Mouse (Mus musculus) liver, embryonic 16.5 days (tissue): ENCODE data around the gene Galnt9. TPM values are rescaled to one million over a fixed set of nuclear protein-coding genes. Genes with fewer than 3 reads are reported as not detected.

ENCODE experiments used
- ATAC-seq: fragments of 200-750 bp; cut with Nextera tagmentation; 2 replicates; pipeline ENCODE4 v1.8.0; 2017; ENCODE audit warnings: low read depth, mild to moderate bottlenecking, moderate number of reproducible peaks, moderate library complexity
- H3K27ac ChIP-seq: fragments of 300-500 bp; sonication (generic); 2 replicates; pipeline ENCODE4 v1.5.1; 2014; ENCODE audit warnings: mild to moderate bottlenecking, low read length
- H3K27me3 ChIP-seq: fragments of 300-500 bp; sonication (generic); 2 replicates; pipeline ENCODE4 v1.6.1; 2014; ENCODE audit warnings: low read depth, low read length, mixed read lengths; ENCODE audit not compliant: control insufficient read depth, insufficient read depth
- H3K36me3 ChIP-seq: fragments of 300-500 bp; sonication (generic); 2 replicates; pipeline ENCODE4 v1.6.1; 2014; ENCODE audit warnings: mild to moderate bottlenecking; ENCODE audit not compliant: control insufficient read depth, insufficient read depth
- H3K4me1 ChIP-seq: fragments of 300-500 bp; sonication (generic); 2 replicates; pipeline ENCODE4 v1.6.1; 2014; ENCODE audit warnings: low read depth, low read length, mixed read lengths; ENCODE audit not compliant: control insufficient read depth
- H3K4me2 ChIP-seq: fragments of 300-500 bp; sonication (generic); 2 replicates; pipeline ENCODE4 v1.6.1; 2014; ENCODE audit warnings: low read depth, low read length, mixed read lengths
- H3K4me3 ChIP-seq: fragments of 300-500 bp; sonication (generic); 2 replicates; pipeline ENCODE4 v1.5.1; 2014; ENCODE audit warnings: low read depth, mild to moderate bottlenecking, low read length
- H3K9ac ChIP-seq: fragments of 300-500 bp; sonication (generic); 2 replicates; pipeline ENCODE4 v1.6.1; 2014; ENCODE audit warnings: low read depth, low read length
- H3K9me3 ChIP-seq: fragments of 300-500 bp; sonication (generic); replicated peaks from 2 replicates; pipeline ENCODE4 v1.6.1; 2016; ENCODE audit warnings: low read length; ENCODE audit not compliant: control insufficient read depth
- WGBS: fragments of 180-500 bp; shearing (Covaris S2); extraction: QIAGEN DNeasy Blood & Tissue Kit; methylation state at CpG from one replicate; pipeline ENCODE4 v1.1.7; 2014; ENCODE audit not compliant: insufficient replicate concordance; 5-methylcytosine and 5-hydroxymethylcytosine counted together
- polyA plus RNA-seq: library from polyadenylated mRNA; unstranded; fragments of >200 nt; fragmentation: Nextera tagmentation; extraction: Ambion mirVana; gene quantifications from 2 replicates; pipeline ENCODE4 v1.2.1, GENCODE M21; 2015

Gene Galnt9
- polyA plus RNA-seq, 1 experiment from 2014 or later = 0.11 TPM

DNA sequence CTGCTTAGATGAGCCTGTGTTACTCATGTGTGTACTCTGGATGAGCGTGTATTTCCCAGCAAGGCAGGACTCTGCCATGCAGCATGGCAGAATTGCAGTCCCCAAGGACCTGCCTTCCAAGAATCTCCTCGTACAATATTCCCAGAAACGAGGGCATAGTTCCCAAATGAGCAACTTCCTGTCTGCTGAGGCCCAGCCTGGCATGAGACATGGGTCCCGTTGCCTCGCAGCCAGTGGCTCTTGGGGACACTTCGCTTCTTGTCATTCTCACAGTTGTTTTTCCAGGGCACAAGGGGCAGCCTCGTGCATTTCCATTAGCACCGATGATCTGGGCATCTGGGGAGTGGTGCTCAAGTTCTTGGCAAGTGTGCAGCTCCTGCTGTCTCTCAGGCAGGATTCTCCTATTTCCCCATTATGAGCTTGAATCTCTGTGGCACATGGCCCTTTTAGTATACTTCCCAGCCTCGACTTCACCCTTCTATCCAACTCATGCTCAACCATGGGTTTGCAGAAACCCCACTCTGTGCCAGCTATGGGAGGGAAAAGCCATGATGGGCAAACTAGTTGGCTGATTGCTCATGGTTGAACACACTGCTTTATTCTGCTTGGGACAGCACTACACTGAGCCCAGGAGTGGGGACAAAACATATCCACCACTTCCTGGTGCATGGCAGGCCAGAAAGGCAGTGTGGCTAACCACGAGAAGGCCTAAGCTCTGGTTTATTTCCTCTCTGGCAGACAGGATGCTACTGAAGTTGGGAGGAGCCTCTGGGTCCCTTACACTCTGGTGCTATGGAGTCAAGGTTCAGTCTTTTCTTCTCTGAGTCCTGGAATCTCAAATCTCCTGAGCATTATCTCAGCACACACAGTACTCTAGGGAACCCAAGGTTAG lies 38.7 kb downstream of the Galnt9 start:
- no peaks in the 10 kb centered on the region for H3K9me3 ChIP-seq
- no peak overlapping the region for H3K9ac ChIP-seq
- H3K4me2 ChIP-seq = no peak overlapping the region
- H3K4me1 ChIP-seq = no peaks in the 10 kb centered on the region
- 31% methylated on average over 10 of the region's 10 CpGs for WGBS
- no peaks in the 10 kb centered on the region for H3K27me3 ChIP-seq
- H3K36me3 ChIP-seq = no peaks in the 10 kb centered on the region
- H3K4me3 ChIP-seq = no peak overlapping the region
- ATAC-seq = no peak
- H3K27ac ChIP-seq = no peak overlapping the region

DNA sequence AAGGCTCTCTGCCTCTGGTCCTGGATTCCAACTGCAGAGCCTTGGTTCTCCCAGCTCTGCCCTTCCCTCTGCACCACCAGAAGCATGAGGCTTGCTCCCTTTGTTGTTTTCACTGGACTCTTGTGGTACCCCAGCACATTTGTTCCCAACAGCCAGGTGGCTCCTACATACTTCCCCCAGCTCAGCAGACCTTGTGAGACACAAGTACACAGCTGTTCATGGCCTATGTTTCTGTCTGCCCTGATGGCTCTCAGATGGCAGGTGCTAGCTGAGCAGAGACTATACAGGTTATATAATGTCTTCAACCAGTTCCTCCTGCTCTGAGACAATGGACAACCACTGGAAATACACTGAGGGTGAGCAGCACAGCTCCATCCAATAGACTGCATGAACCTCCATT lies 43.3 kb downstream of the Galnt9 start:
- no peak overlapping the region for H3K27ac ChIP-seq
- H3K4me3 ChIP-seq = no peak overlapping the region
- no peaks in the 10 kb centered on the region for H3K4me1 ChIP-seq
- H3K27me3 ChIP-seq = no peaks in the 10 kb centered on the region
- H3K9me3 ChIP-seq = no peaks in the 10 kb centered on the region
- ATAC-seq = no peak
- H3K4me2 ChIP-seq = no peak overlapping the region
- no peaks in the 10 kb centered on the region for H3K36me3 ChIP-seq
- no peak overlapping the region for H3K9ac ChIP-seq

DNA sequence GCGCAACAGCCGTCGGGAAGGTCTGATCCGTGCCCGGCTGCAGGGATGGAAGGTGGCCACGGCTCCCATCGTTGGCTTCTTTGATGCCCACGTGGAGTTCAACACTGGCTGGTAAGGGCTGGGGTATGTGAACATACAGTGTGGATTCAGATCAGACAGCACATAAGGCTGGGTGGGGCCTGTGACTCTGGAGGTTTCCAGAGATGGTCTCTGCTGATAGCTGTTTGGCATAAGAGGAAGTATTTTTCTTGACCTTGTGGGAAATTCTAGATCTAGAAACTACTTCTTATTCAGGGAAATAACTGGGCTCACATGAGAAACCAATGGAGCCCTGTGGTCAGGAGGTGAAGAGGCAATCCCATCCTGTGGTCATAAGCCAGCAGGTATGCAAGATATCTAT lies 45.7 kb downstream of the Galnt9 start:
- Histone ChIP-seq H3K27ac (no peak overlapping the region), H3K36me3 (no peaks in the 10 kb centered on the region), H3K4me3 (no peak overlapping the region), H3K9me3 (no peaks in the 10 kb centered on the region), H3K4me1 (no peaks in the 10 kb centered on the region), H3K9ac (no peak overlapping the region), H3K4me2 (no peak overlapping the region), H3K27me3 (no peaks in the 10 kb centered on the region; the same call in 1 of the 2 replicates)
- WGBS = 67% methylated on average over 8 of the region's 8 CpGs
- no peak for ATAC-seq

DNA sequence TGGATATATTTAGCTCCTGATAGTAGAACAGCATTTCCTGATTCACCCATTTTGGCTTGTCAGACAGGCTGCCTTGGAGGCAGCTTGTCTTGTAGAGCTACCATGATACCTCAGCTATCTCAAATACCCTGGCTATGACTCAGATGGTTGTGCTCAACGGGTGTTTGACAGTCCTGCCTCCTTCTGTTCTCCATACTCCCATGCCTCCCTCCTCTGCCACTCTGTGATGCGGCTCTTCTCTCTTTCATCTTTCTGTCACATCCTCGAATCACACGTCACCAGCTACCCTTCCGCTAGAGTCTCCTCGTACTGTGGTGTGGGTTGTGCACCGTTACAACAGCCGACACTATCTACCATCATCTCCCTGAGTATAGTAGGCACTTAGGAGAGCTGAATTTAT lies 50.3 kb downstream of the Galnt9 start:
- Histone ChIP-seq H3K4me3 (no peak overlapping the region), H3K27me3 (no peaks in the 10 kb centered on the region; the same call in 1 of the 2 replicates), H3K9ac (no peak overlapping the region), H3K27ac (no peak overlapping the region), H3K36me3 (no peaks in the 10 kb centered on the region), H3K9me3 (no peaks in the 10 kb centered on the region), H3K4me2 (no peak overlapping the region), H3K4me1 (no peaks in the 10 kb centered on the region)
- WGBS = 64% methylated on average over 8 of the region's 8 CpGs
- no peak for ATAC-seq

DNA sequence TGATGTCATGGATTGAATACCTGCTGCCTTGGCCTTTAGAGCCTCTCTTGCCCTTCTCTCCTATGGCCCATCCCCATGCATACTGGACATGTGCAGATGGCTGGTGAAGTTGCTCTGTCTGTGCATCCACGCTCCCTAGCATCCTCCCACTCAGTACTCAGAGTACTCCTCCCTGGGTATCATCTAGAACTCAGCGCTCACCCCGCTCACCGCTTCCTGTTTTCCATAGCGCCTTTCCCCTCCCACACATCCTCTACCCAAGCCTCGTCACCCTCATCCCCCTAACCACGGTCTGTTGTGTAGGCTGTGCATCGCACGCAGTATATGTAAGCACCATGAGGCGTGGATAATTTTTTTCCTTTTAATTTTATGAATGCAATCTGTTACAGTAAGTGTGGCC lies 51.2 kb downstream of the Galnt9 start:
- Histone ChIP-seq H3K27ac (no peak overlapping the region), H3K36me3 (no peaks in the 10 kb centered on the region), H3K9ac (no peak overlapping the region), H3K4me1 (no peaks in the 10 kb centered on the region), H3K4me3 (no peak overlapping the region), H3K4me2 (no peak overlapping the region), H3K27me3 (no peaks in the 10 kb centered on the region; the same call in 1 of the 2 replicates), H3K9me3 (no peaks in the 10 kb centered on the region)
- 65% methylated on average over 10 of the region's 10 CpGs for WGBS
- ATAC-seq = no peak

DNA sequence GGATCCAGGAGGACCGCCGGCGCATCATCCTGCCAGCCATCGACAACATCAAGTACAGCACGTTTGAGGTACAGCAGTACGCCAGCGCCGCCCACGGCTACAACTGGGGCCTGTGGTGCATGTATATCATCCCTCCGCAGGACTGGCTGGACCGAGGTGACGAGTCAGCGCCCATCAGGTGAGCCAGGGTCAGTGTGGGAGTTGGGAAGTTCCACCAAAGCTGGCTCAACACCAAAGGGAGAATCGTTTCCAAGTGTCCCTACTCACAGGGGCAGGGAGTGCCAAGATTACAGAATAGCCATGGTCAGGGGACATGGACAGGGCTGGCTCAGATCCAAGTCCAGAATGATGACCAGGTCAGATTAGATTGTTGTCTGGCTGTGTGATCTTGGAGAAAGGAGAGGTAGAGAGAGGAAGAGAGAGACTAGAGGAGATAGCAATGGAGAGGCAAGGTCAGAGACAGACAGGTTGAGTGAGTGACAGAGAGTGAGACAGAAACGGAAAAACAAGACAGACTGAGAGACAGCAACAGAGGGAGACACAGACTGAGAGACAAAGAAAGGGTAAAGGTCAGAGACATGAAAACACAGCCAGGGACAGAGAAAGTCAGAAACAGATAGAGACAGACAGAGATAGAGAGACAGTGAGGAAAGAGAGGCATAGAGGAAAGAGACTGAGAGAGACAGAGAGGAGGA lies 52.1 kb downstream of the Galnt9 start:
- Histone ChIP-seq H3K9ac (no peak overlapping the region), H3K4me1 (no peaks in the 10 kb centered on the region), H3K27me3 (no peaks in the 10 kb centered on the region; the same call in 1 of the 2 replicates), H3K36me3 (no peaks in the 10 kb centered on the region), H3K9me3 (no peaks in the 10 kb centered on the region), H3K4me3 (no peak overlapping the region), H3K27ac (no peak overlapping the region), H3K4me2 (no peak overlapping the region)
- no peak for ATAC-seq
- 63% methylated on average over 15 of the region's 15 CpGs for WGBS

DNA sequence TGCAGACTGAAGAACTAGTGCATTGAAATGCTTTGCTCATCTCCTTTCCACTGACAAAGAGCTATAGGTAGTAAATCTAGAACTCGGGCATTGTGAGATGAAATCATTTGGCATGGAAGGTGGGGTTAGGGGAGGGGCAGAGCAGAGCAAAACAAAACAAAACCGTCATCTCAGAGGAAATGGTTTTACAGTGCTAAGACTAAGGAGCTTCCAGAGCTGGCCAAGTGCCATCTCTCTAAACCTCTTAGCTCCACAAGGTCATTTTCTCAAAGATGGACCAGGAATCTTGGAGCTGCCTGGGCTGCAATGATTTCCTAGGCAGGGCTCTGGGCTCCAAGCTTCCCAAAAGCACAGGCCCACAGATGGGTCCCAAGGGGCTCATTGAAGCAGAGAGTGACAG lies 53.3 kb downstream of the Galnt9 start:
- Histone ChIP-seq H3K4me1 (no peaks in the 10 kb centered on the region), H3K9ac (no peak overlapping the region), H3K4me2 (no peak overlapping the region), H3K27me3 (no peaks in the 10 kb centered on the region; the same call in 1 of the 2 replicates), H3K27ac (no peak overlapping the region), H3K36me3 (no peaks in the 10 kb centered on the region), H3K9me3 (no peaks in the 10 kb centered on the region), H3K4me3 (no peak overlapping the region)
- ATAC-seq = no peak
- 24% methylated on average over 2 of the region's 2 CpGs for WGBS

DNA sequence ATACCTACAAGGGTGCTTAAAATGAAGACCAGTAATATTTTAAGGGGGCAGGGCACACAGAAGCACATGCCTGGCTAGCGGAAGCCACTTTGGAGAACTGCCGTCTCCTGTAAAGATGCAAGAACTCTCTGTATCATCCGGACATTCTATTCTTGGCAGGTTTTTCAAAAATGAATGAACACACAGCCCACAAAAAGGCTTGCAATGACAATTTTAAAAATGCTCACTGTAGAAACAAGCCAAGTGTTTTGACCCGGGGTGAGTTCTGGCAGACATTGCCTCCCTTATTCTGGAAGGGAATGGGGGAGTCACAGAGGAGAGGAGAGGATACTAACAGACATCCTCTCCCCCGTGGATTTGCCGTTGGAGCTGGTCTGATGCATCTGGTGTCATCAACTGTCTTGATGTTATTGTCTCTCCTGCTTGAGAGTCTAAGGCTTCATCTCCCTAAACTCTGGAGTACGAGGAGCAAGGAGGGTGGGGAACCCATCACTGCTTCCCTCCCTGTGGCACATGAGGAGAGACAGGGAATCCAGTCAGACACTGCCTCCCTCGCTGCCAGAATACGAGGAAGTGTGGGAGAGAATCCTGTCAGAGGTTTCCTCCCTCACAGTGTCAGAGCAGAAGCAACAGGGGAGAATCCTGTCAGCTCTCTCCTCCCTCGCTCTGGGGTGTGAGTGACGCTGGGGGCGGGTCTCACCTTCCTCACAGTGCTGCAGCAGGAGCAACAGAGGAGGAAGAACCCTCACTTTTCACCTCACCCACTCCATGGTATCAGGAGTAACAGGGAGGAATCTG lies 54.3 kb downstream of the Galnt9 start:
- H3K36me3 ChIP-seq = no peaks in the 10 kb centered on the region
- H3K4me3 ChIP-seq = no peak overlapping the region
- no peak overlapping the region for H3K27ac ChIP-seq
- H3K27me3 ChIP-seq = no peaks in the 10 kb centered on the region; the same call in 1 of the 2 replicates
- no peak for ATAC-seq
- peaks cover 5% of the 10 kb centered on the region for H3K4me1 ChIP-seq
- WGBS = 22% methylated on average over 12 of the region's 12 CpGs
- H3K4me2 ChIP-seq = no peak overlapping the region
- no peak overlapping the region for H3K9ac ChIP-seq
- H3K9me3 ChIP-seq = no peaks in the 10 kb centered on the region
